In the genomic region with DNA sequence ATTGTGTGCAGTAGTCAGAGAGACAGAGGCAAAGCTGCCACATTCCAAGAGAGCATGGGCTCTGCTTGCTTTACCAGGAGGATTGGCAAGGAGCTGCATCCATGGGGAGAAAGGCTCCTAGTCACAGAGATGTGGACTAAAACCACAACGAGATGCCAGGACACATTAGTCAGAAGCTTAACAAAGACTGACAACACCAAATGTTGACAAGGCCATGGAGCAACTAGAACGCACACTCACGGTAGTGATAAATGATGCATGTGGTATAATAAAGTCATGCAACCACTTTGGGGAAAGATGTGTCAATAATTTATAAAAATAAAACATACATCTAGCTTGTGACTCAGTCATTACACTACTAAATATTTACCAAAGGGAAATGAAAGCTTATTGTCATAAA, we compare ENCODE assay signal across 17 mouse cellular contexts.
"Had no signal": no experiment of that assay in that cellular context is flagged by ENCODE, and none has a peak within 500 bp of the region (broad histone marks: within the 10 kb centered on the region; RNA-seq: fewer than 3 reads in every experiment).

No protein-coding gene starts in this region.

- H3K4me3 ChIP-seq: megakaryocyte, embryonic 14.5 days; midbrain, embryonic 13.5 days; midbrain, embryonic 15.5 days; neural tube, embryonic 13.5 days had no signal

- H3K4me2 ChIP-seq: lung, embryonic 14.5 days; midbrain, embryonic 11.5 days; midbrain, embryonic 13.5 days; midbrain, embryonic 15.5 days; neural tube, embryonic 13.5 days had no signal

- DNase-seq: lung, adult 18-20 months; lung, embryonic 14.5 days; lung, postnatal 10 days; lung, postnatal 4 days; retina, postnatal 1 day; right cerebral cortex, adult 18-20 months; right cerebral cortex, postnatal 25 days; right cerebral cortex, postnatal 4 days; spleen, adult 18-20 months; thymus, adult 2 months; thymus, postnatal 25 days; thymus, postnatal 4 days had no signal

- H3K27me3 ChIP-seq: midbrain, embryonic 13.5 days; midbrain, embryonic 15.5 days; neural tube, embryonic 13.5 days had no signal

- ATAC-seq: midbrain, embryonic 13.5 days; midbrain, embryonic 15.5 days had no signal

- H3K36me3 ChIP-seq: midbrain, embryonic 13.5 days; midbrain, embryonic 15.5 days; neural tube, embryonic 13.5 days had no signal
